In genomic region chrX:151575166-151575565, GRCm38 (mm10) we compare ENCODE assay signal across 20 mouse cellular contexts. TPM values are rescaled to one million over a fixed set of nuclear protein-coding genes. Genes with fewer than 3 reads are reported as not detected.
DNase-seq lines count a peak whose midpoint lies in the region; ATAC-seq and TF ChIP-seq lines count a peak whose summit lies in the region.
"Had no signal": no experiment of that assay in that cellular context is flagged by ENCODE, and none has a peak within 500 bp of the region (broad histone marks: within the 10 kb centered on the region; RNA-seq: fewer than 3 reads in every experiment).

No protein-coding gene starts in this region.

- no peak for ATAC-seq in CD4-positive, CD25-positive, alpha-beta regulatory T cell, adult 4 months
- ATAC-seq in liver, postnatal 0 days: no peak
- no peak for ATAC-seq in hindbrain, embryonic 11.5 days (ENCODE audit: low FRiP score)
- ATAC-seq: forebrain, embryonic 13.5 days; midbrain, embryonic 16.5 days; Patski had no signal

- H3K36me3 ChIP-seq in liver, postnatal 0 days (replicated peaks; ENCODE audit: insufficient read depth, low read length): peaks cover 17% of the 10 kb centered on the region
- H3K36me3 ChIP-seq in hindbrain, embryonic 11.5 days (ENCODE audit: control insufficient read depth, insufficient read depth, low read length): no peaks in the 10 kb centered on the region
- H3K36me3 ChIP-seq: lung, embryonic 15.5 days; stomach, embryonic 15.5 days had no signal

- H3K27ac ChIP-seq in liver, postnatal 0 days (ENCODE audit: low read depth): no peak overlapping the region
- H3K27ac ChIP-seq in hindbrain, embryonic 11.5 days (ENCODE audit: low read depth, low read length): no peak overlapping the region
- H3K27ac ChIP-seq: forebrain, embryonic 13.5 days; hindbrain, embryonic 14.5 days; limb, embryonic 13.5 days; lung, embryonic 15.5 days; neural tube, embryonic 12.5 days; stomach, embryonic 15.5 days had no signal

- H3K9me3 ChIP-seq in liver, postnatal 0 days (ENCODE audit: low read length): no peaks in the 10 kb centered on the region
- no peaks in the 10 kb centered on the region for H3K9me3 ChIP-seq in hindbrain, embryonic 11.5 days (ENCODE audit: control insufficient read depth, low read length)
- H3K9me3 ChIP-seq: forebrain, embryonic 13.5 days; limb, embryonic 13.5 days; lung, embryonic 15.5 days; neural tube, embryonic 12.5 days; stomach, embryonic 15.5 days had no signal

- H3K27me3 ChIP-seq in liver, postnatal 0 days (ENCODE audit: insufficient read depth, low read length): no peaks in the 10 kb centered on the region
- no peaks in the 10 kb centered on the region for H3K27me3 ChIP-seq in hindbrain, embryonic 11.5 days (ENCODE audit: control insufficient read depth, insufficient read depth, low read length)
- H3K27me3 ChIP-seq: forebrain, embryonic 13.5 days; limb, embryonic 13.5 days; lung, embryonic 15.5 days; neural tube, embryonic 12.5 days; Patski; stomach, embryonic 15.5 days had no signal

- no peak overlapping the region for H3K9ac ChIP-seq in liver, postnatal 0 days (replicated peaks)
- H3K9ac ChIP-seq in hindbrain, embryonic 11.5 days (ENCODE audit: low read depth, low read length): no peak overlapping the region
- H3K9ac ChIP-seq: forebrain, embryonic 13.5 days; hindbrain, embryonic 14.5 days; limb, embryonic 13.5 days; lung, embryonic 15.5 days; neural tube, embryonic 12.5 days; stomach, embryonic 15.5 days had no signal

- H3K4me3 ChIP-seq in liver, postnatal 0 days (ENCODE audit: low read depth, low read length): no peak overlapping the region
- no peak overlapping the region for H3K4me3 ChIP-seq in hindbrain, embryonic 11.5 days (ENCODE audit: low read depth, low read length)
- H3K4me3 ChIP-seq: forebrain, embryonic 13.5 days; limb, embryonic 13.5 days; lung, embryonic 15.5 days; neural tube, embryonic 12.5 days; stomach, embryonic 15.5 days had no signal

- TF ChIP-seq EP300 in liver, postnatal 0 days (IDR thresholded peaks at IDR 0.05; ENCODE audit: low read depth): no peak

- 0 out of 2 replicates have a peak, but pooled peaks have one; percentile 19 for TF ChIP-seq CTCF in liver, postnatal 0 days (IDR thresholded peaks at IDR 0.05; ENCODE audit: low read depth)

- no peaks in the 10 kb centered on the region for H3K4me1 ChIP-seq in liver, postnatal 0 days (ENCODE audit: insufficient read depth)
- no peaks in the 10 kb centered on the region for H3K4me1 ChIP-seq in hindbrain, embryonic 11.5 days (replicated peaks; ENCODE audit: control insufficient read depth, insufficient read depth, low read length)
- H3K4me1 ChIP-seq: forebrain, embryonic 13.5 days; limb, embryonic 13.5 days; lung, embryonic 15.5 days; neural tube, embryonic 12.5 days; stomach, embryonic 15.5 days had no signal

- DNase-seq in CD4-positive, CD25-positive, alpha-beta regulatory T cell, adult 2 months (ENCODE audit: low read depth, low spot score): peak; percentile 16
- DNase-seq in liver, postnatal 0 days: no peak
- no peak for DNase-seq in liver
- DNase-seq in c-Kit-positive CD71-positive TER-119-negative erythroid progenitor cells, embryonic 14.5 days (ENCODE audit: low read depth): peak; percentile 6
- no peak for DNase-seq in ovary, postnatal 14 days (ENCODE audit: low spot score)
- DNase-seq in adrenal gland, adult 18-20 months (ENCODE audit: low spot score in 2 of 2): no peak
- no peak for DNase-seq in hindbrain, embryonic 11.5 days (ENCODE audit: low spot score)
- DNase-seq: cerebellum, adult 18-20 months; heart, adult 11 months; kidney, adult 8-10 months; kidney, postnatal 4 days had no signal

- H3K4me2 ChIP-seq in liver, postnatal 0 days (ENCODE audit: low read depth, low read length): no peak overlapping the region
- H3K4me2 ChIP-seq in hindbrain, embryonic 11.5 days (replicated peaks; ENCODE audit: low read depth, low read length): no peak overlapping the region
- H3K4me2 ChIP-seq: forebrain, embryonic 13.5 days; hindbrain, embryonic 14.5 days; limb, embryonic 13.5 days; lung, embryonic 15.5 days; neural tube, embryonic 12.5 days; stomach, embryonic 15.5 days had no signal

- 90% methylated on average over 1 of the region's 1 CpGs for WGBS in liver, postnatal 0 days (ENCODE audit: insufficient replicate concordance)
- 93% methylated on average over 1 of the region's 1 CpGs for WGBS in hindbrain, embryonic 11.5 days

RNA-seq across cellular contexts. Expression of gene Phf8, which starts 54.7 kb away (rescaled TPM):
- 10 to 100 TPM; 38.9 to 53.6 TPM for polyA plus RNA-seq in CD4-positive, CD25-positive, alpha-beta regulatory T cell, adult 4 months (2017; shearing (Covaris generic))
- polyA plus RNA-seq in liver, postnatal 0 days (2015; fragmentation: Nextera tagmentation; extraction: Ambion mirVana): 3.7 and 4.6 TPM in 2 replicates
- total RNA-seq in adrenal gland, adult 18-20 months (2021): 10 to 100 TPM; 27.4 to 28.6 TPM
- polyA plus RNA-seq in hindbrain, embryonic 11.5 days (2014; fragmentation: Nextera tagmentation; extraction: Ambion mirVana): 30.5 and 31.9 TPM in 2 replicates

Comparison
In these comparisons a context has a peak if more than half of its experiments do, and no peak if none do; other contexts are left out.
1. DNase-seq: peak in CD4-positive, CD25-positive, alpha-beta regulatory T cell, adult 2 months (single experiment) and c-Kit-positive CD71-positive TER-119-negative erythroid progenitor cells, embryonic 14.5 days (single experiment); none in liver, postnatal 0 days (single experiment), liver (single experiment), ovary, postnatal 14 days (single experiment), adrenal gland, adult 18-20 months (0 of 2) and hindbrain, embryonic 11.5 days (single experiment).